Mouse (Mus musculus): ENCODE data around the gene Gm20388. TPM values are rescaled to one million over a fixed set of nuclear protein-coding genes. Genes with fewer than 3 reads are reported as not detected.
A peak's percentile ranks its signal among the peaks of the same experiment; 100 is the strongest.

The Gm20388 gene
- polyA plus RNA-seq, 1 experiment = 59.3 TPM

DNA sequence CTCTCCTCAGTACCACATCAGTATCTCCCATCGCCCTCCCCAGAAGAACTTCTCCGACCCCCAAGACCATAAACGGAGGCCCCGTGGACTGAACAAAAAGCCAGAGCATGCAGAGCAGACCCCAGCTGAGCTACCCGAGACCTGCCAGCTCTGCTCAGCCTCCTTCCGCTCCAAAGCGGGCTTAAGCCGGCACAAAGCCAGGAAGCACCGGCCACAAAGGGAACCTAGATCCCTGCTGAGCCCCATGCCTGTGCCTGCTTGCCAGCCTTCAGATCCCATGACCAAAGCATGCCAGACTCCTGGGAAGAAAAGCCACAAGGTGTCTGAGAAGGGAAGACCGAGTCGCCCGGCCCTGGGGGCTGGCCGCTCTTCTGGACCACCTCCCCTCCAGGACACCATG lies 2356.2 kb downstream of the Gm20388 start:
- TF ChIP-seq POLR2A (IDR thresholded peaks at IDR 0.05; ENCODE audit: borderline replicate concordance, extremely low read depth, insufficient read depth, insufficient read length, poor library complexity, severe bottlenecking) (no peak), CTCF (IDR thresholded peaks at IDR 0.05; ENCODE audit: borderline replicate concordance, extremely low read depth, insufficient read depth, insufficient read length) (no peak)
- peak; percentile 69 for DNase-seq (ENCODE audit: low read depth)

DNA sequence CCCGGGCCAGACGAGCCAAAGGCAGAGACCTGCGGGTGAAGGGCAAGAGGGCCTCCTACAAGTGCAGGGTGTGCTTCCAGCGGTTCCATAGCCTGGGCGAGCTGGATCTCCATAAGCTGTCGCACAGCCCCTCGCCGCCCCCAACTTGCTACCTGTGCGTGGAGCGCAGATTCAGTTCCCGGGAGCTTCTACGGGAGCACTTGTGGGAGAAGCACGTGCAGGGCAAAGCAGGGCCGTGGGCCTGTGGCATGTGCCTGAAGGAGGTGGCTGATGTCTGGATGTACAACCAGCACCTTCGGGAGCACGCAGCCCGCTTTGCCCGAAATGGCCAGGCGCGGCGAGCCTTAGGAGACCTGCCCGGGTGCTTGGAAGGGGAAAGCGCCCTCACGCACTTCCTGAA lies 2358.2 kb downstream of the Gm20388 start:
- TF ChIP-seq CTCF (IDR thresholded peaks at IDR 0.05; ENCODE audit: borderline replicate concordance, extremely low read depth, insufficient read depth, insufficient read length) = no peak
- TF ChIP-seq POLR2A (IDR thresholded peaks at IDR 0.05; ENCODE audit: borderline replicate concordance, extremely low read depth, insufficient read depth, insufficient read length, poor library complexity, severe bottlenecking) = no peak
- DNase-seq (ENCODE audit: low read depth) = no peak

DNA sequence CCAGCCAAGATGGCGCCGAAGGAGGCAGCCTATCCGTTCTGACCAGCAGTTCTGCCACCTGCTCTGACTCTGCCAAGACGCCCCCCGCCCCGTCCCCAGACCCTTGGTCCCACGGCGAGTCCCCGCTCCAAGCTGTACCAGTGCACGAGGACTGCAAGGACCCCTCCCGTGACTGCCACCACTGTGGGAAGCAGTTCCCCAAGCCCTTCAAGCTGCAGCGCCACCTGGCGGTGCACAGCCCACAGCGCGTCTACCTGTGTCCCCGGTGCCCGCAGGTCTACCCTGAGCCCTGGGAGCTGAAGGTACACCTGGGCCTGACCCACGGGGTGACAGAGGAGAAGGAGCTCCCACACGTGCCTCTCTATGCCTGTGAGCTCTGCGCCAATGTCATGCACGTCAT lies 2358.8 kb downstream of the Gm20388 start:
- DNase-seq (ENCODE audit: low read depth) = peak; percentile 81
- TF ChIP-seq CTCF (IDR thresholded peaks at IDR 0.05; ENCODE audit: borderline replicate concordance, extremely low read depth, insufficient read depth, insufficient read length) = peak; percentile 96
- TF ChIP-seq POLR2A (IDR thresholded peaks at IDR 0.05; ENCODE audit: borderline replicate concordance, extremely low read depth, insufficient read depth, insufficient read length, poor library complexity, severe bottlenecking) = no peak

DNA sequence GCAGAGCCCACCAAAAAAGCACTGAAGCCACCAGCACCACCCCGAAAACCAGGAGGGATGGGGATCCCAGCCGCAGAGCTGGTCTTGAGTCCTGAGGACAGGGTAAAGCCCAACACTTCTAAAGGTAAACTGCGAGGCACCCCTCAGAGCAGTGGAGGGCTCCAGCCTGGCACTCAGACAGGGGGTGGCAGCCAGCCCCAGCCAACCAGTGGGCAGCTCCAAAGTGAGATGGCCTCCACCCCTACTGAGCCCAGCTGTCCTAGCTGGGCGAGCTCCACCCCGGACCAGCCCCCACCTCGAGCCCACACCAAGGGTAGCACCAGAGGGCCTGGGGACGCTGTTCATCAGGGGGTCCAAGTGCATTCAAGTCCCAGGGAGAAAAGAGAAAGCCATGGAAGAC lies 2359.9 kb downstream of the Gm20388 start:
- DNase-seq (ENCODE audit: low read depth) = no peak
- TF ChIP-seq CTCF (IDR thresholded peaks at IDR 0.05; ENCODE audit: borderline replicate concordance, extremely low read depth, insufficient read depth, insufficient read length) (no peak), POLR2A (IDR thresholded peaks at IDR 0.05; ENCODE audit: borderline replicate concordance, extremely low read depth, insufficient read depth, insufficient read length, poor library complexity, severe bottlenecking) (no peak)

DNA sequence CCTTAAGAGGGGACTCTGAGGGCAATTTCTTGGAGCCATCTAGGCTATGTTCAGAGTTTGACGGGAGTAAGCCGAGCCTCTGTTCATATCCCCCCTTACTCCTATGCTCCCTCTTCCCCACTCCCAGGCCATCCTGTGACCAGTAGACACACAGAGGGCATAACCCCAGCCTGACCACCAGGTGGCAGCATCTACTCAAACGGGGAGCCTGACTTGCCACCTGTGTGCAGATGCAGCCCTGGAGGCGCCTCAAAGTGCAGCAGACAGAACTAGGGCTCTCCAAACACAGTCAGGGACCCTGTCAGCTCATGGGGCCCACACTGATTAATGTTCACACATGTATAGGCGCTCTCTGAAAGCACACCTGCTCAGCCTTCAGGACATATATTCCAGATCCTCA lies 2362.5 kb downstream of the Gm20388 start:
- DNase-seq (ENCODE audit: low read depth) = peak; percentile 85
- TF ChIP-seq CTCF (IDR thresholded peaks at IDR 0.05; ENCODE audit: borderline replicate concordance, extremely low read depth, insufficient read depth, insufficient read length) (peak; percentile 94), POLR2A (IDR thresholded peaks at IDR 0.05; ENCODE audit: borderline replicate concordance, extremely low read depth, insufficient read depth, insufficient read length, poor library complexity, severe bottlenecking) (no peak)

DNA sequence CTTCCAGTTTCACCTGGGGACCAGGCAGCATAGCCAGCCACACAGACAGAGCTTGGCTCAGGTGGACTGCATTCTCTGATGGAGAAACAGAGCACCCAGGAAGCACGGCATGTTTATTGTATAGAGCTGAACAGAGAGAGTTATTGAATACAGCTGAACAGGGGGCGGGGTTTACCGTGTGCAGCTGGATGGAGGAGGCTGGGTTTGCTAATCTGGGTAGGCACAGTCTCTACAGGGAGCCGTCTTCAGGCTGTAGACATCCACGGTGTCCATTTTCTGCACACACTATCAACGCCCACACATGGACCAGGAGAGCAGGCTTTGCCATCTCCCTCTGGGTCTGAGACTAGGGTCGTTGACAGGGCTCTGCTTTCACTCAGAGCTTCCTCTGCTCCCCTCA lies 2363.2 kb downstream of the Gm20388 start:
- DNase-seq (ENCODE audit: low read depth) = no peak
- no peak for TF ChIP-seq CTCF (IDR thresholded peaks at IDR 0.05; ENCODE audit: borderline replicate concordance, extremely low read depth, insufficient read depth, insufficient read length)
- TF ChIP-seq POLR2A (IDR thresholded peaks at IDR 0.05; ENCODE audit: borderline replicate concordance, extremely low read depth, insufficient read depth, insufficient read length, poor library complexity, severe bottlenecking) = no peak

DNA sequence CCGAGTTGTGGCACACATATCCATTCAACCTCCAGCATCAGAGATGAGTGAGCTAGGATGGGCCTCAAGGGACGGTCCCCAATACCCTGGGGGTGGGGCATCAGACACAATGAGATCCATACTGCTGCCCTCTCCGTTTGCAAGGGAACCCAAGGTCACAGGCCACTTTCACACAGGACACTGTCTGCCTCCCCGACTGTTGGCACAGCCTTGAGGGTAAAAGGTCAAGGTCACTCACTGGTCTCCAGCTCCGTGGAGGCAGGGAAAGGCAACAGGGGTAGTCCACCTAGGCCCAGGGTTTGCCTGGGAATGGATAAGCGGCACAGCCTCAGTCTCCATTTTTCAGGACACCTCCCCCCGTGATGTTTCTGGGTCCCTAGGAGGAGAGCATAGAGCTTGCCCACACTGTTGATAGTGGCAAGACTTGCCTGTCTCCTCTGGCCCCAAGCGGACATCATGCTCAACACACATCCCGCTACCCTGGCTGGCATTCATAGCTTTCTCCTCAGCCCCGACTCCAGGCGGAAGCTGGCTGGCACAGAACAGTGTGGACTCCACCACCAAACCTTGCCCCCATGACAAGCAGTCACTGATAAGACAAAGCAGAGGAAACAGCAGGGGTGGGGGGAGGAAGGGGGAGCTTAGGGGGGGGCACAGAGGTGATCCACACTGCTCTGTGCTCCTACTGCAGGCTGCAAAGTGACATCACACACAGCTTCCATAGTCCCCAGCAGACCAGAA lies 2364.2 kb downstream of the Gm20388 start:
- TF ChIP-seq POLR2A (IDR thresholded peaks at IDR 0.05; ENCODE audit: borderline replicate concordance, extremely low read depth, insufficient read depth, insufficient read length, poor library complexity, severe bottlenecking) (no peak), CTCF (IDR thresholded peaks at IDR 0.05; ENCODE audit: borderline replicate concordance, extremely low read depth, insufficient read depth, insufficient read length) (no peak)

DNA sequence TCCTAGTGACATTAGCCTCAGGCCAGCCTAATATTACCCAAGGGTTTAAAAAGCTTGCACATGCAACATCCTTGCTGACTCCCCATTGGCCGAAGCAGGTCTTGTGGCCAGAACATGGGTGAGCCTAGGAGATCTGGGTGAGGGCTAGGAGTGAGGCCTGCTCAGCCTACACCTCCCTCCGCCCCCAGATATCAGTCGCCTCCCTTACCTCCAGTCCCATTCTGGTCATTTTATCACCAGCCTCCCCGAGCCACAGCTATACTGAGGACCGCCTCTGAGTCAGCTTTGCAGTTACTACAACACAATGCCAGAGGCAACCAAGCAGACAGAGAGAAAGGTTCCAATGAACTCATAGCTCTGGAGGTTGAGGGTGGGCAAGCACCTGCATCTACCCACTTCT lies 2365.7 kb downstream of the Gm20388 start:
- TF ChIP-seq POLR2A (IDR thresholded peaks at IDR 0.05; ENCODE audit: borderline replicate concordance, extremely low read depth, insufficient read depth, insufficient read length, poor library complexity, severe bottlenecking) = no peak
- TF ChIP-seq CTCF (IDR thresholded peaks at IDR 0.05; ENCODE audit: borderline replicate concordance, extremely low read depth, insufficient read depth, insufficient read length) = no peak
- DNase-seq (ENCODE audit: low read depth) = no peak

More for the DNA sequence above, 2364.2 kb downstream of the Gm20388 start:
- DNase-seq (ENCODE audit: low read depth) = no peak

DNA sequence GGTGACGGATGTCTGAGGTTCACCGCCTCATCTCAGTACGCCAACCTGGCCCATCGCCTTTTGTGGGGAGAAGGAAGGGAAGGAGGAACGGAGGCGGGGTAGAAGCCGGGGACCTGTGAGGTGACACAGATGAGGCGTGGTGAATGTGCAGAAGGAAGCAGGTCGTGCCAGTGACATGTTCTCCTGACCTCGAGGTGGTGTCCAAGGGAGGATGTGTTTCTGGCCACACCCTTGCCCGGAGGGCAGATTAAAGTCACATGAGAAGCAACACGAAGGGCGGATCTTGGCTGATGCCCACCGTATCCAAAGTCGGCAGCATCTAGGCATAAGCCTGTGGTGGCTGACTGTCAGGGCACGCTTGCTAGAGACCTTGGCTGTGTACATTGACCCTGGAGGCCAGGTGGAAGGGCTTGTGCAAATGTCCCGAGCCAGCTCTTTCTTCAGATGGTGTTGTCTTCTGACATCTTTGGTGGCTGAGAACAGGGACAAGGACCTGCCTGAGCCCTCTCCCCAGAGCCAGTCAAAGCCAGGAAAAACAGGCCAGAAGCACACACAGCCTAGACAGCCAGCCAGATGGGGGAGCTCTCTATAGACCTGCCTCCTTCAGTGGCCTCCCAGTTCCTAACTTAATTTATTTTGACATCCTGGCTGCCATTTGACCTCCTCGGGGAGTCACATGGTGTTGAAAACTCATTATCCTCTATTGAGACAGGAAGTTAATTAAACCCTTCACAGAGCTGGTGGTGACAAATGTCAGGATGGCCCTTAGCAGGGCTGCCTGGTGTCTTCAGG lies 2366.8 kb downstream of the Gm20388 start:
- peak; percentile 48 for DNase-seq (ENCODE audit: low read depth)
- TF ChIP-seq CTCF (IDR thresholded peaks at IDR 0.05; ENCODE audit: borderline replicate concordance, extremely low read depth, insufficient read depth, insufficient read length) (no peak), POLR2A (IDR thresholded peaks at IDR 0.05; ENCODE audit: borderline replicate concordance, extremely low read depth, insufficient read depth, insufficient read length, poor library complexity, severe bottlenecking) (no peak)

DNA sequence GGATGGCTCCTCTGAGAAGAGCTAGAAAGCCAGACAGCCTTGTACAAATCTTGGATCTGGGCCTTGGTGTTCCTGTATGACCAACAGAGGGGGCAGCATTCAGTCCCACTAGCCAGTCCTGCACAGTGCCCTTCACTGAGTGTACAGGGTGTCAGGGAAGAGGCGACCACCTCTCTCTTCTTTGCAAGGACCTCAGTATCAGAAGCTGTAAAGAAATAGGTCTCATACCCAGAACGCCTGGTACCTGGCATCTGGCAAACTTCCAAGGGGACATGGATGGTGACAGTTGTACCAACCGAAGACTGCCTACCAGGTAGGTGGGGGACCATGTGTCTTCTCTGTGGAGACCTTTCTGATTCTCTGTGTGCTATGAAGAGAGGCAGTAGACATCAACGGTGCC lies 2369.5 kb downstream of the Gm20388 start:
- TF ChIP-seq POLR2A (IDR thresholded peaks at IDR 0.05; ENCODE audit: borderline replicate concordance, extremely low read depth, insufficient read depth, insufficient read length, poor library complexity, severe bottlenecking) (no peak), CTCF (IDR thresholded peaks at IDR 0.05; ENCODE audit: borderline replicate concordance, extremely low read depth, insufficient read depth, insufficient read length) (no peak)
- DNase-seq (ENCODE audit: low read depth) = no peak

DNA sequence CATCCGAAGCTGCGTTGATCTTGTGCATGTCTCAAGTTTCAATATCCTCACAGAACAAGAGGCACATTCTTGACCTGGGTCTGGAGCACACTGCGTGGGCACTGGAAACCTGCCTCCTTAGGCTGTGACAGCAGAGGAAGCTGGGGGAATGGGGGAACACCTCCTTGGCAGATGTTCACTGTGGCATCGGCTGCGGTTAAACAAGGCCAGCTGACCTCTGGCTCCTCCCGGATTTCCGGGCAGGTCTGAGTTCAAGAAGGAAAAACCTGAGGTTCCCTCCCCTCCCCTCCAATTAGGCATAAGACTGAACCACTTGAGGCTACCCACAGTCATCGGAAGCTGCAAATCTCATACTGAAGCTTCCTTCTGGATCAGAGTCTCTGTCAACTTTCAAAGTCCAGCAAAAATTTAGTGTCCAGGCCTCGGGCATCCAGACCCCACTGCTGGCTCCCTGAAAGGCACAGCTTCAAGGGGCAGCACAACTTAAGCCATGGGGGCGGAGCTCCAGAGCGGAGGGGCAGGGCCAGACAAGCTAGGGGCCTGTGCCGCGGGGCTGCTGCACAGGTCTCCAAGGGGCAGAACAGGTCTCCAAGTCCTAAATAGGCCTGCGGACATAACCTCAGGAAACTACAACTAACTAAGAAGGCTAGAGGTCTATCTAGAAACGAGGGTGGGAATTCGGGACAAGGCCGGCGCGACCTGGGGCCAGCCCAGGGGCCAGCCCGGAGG lies 2370.1 kb downstream of the Gm20388 start:
- TF ChIP-seq POLR2A (IDR thresholded peaks at IDR 0.05; ENCODE audit: borderline replicate concordance, extremely low read depth, insufficient read depth, insufficient read length, poor library complexity, severe bottlenecking) = no peak
- no peak for TF ChIP-seq CTCF (IDR thresholded peaks at IDR 0.05; ENCODE audit: borderline replicate concordance, extremely low read depth, insufficient read depth, insufficient read length)
- DNase-seq (ENCODE audit: low read depth) = no peak

All from brain, embryonic 14.5 days (tissue).